Mouse (Mus musculus): ENCODE measurements around the gene Stox2. TPM values are rescaled to one million over a fixed set of nuclear protein-coding genes. Genes with fewer than 3 reads are reported as not detected.
"Not testable (repeated sequence)": the region's sequence is repeated elsewhere in the genome, so short reads cannot be mapped to it uniquely, and the experiment has no call there.

Gene Stox2
- polyA plus RNA-seq (2015; fragmentation: Nextera tagmentation; extraction: Ambion mirVana): 43.3 and 43.5 TPM in 2 replicates

DNA sequence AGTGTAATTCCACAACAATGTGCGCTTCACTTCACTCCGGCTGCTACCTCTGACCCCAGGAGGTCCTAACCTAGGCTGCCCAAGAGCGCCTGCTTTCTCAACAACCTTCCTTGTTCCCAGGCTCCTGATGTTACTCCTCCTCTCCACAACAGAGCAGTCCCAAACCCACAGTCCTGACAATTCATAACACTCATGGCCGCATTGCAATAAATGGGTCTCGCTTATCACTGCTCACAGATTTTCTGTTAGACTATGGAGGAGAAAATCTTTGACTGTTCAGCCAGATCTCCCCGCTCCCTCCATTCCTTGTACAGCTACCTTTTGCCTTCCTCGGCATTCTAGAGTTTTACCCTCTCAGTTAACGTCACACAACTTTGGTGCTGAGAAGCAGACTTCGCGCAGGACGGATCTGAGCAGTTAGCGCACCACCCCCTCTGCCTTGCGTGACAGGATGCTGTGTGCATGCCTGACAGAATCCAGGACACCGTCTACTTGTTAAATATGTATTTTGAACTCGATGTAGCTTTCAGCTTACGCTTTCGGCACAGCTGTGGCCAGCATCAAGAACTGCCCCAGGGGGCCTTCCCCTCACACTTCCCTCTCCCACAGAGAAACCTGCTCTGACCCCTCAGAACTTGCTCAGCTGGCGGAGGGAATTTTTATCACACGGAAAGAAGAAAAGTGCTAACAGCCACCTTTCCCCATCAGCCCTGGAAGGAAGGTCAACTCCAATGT lies at the start of gene Stox2:
TSS of gene Stox2 (minus strand) at position 51 of the 735 bp plus-strand sequence.
- 81% methylated on average over 19 of the region's 19 CpGs for WGBS
- H3K4me3 ChIP-seq: no peak within 1 kb of the TSS
- H3K27me3 ChIP-seq: no peaks in the 10 kb centered on the region

DNA sequence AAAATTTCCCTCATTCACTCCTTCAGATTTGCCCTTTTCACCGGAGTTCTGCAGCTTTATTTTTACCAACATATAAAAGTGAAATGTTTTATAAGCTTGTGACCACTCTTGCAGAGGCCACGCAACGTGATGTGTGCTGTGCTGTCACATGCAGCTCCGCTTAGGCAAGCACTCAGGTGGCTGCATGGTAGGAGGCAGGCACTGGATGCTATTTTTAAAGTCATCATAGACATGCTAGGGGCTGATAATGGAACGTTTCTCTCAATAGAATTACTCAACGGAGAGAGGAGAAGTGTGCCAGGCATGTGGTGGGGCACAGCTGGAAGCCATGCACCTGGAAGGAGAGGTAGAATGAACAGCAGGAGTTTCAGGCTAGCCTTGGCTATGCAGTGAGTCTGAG lies 49.3 kb upstream of the Stox2 start:
- Histone ChIP-seq H3K4me1 (replicated peaks) (no peaks in the 10 kb centered on the region), H3K9ac (no peak overlapping the region), H3K4me2 (no peak overlapping the region), H3K9me3 (no peaks in the 10 kb centered on the region), H3K27ac (replicated peaks) (no peak overlapping the region), H3K36me3 (peaks cover 67% of the 10 kb centered on the region), H3K27me3 (no peaks in the 10 kb centered on the region), H3K4me3 (no peak overlapping the region)
- WGBS: 90% methylated on average over 6 of the region's 6 CpGs
- no peak for ATAC-seq (ENCODE audit: low FRiP score, low read depth)

More for the DNA sequence above, at the start of gene Stox2:
- ATAC-seq (ENCODE audit: low FRiP score, low read depth): no peak
- 0 out of 2 replicates have a peak within 1 kb of the TSS, but pooled peaks have one; percentile 9 for H3K4me2 ChIP-seq
- H3K9ac ChIP-seq: no peak within 1 kb of the TSS
- H3K9me3 ChIP-seq: no peaks in the 10 kb centered on the region
- no peaks in the 10 kb centered on the region for H3K36me3 ChIP-seq
- H3K4me1 ChIP-seq (replicated peaks): no peaks in the 10 kb centered on the region
- no peak within 1 kb of the TSS for H3K27ac ChIP-seq (replicated peaks)

GRCm38 (mm10) chr8:47494602-47495153 lies 48.5 kb upstream of the Stox2 start:
- ATAC-seq (ENCODE audit: low FRiP score, low read depth): no peak
- no peaks in the 10 kb centered on the region for H3K9me3 ChIP-seq
- WGBS: 84% methylated on average over 12 of the region's 12 CpGs
- H3K4me1 ChIP-seq (replicated peaks): no peaks in the 10 kb centered on the region
- H3K4me3 ChIP-seq: no peak overlapping the region
- no peaks in the 10 kb centered on the region for H3K27me3 ChIP-seq
- H3K9ac ChIP-seq: no peak overlapping the region
- H3K4me2 ChIP-seq: no peak overlapping the region
- H3K36me3 ChIP-seq: peaks cover 61% of the 10 kb centered on the region
- no peak overlapping the region for H3K27ac ChIP-seq (replicated peaks)

GRCm38 (mm10) chr8:47493106-47493505 lies 46.9 kb upstream of the Stox2 start:
- no peak overlapping the region for H3K9ac ChIP-seq
- H3K27me3 ChIP-seq: no peaks in the 10 kb centered on the region
- H3K4me1 ChIP-seq (replicated peaks): no peaks in the 10 kb centered on the region
- no peak overlapping the region for H3K27ac ChIP-seq (replicated peaks)
- peaks cover 55% of the 10 kb centered on the region for H3K36me3 ChIP-seq
- H3K9me3 ChIP-seq: no peaks in the 10 kb centered on the region
- WGBS: 94% methylated on average over 12 of the region's 12 CpGs
- H3K4me3 ChIP-seq: no peak overlapping the region
- no peak overlapping the region for H3K4me2 ChIP-seq
- ATAC-seq (ENCODE audit: low FRiP score, low read depth): no peak

GRCm38 (mm10) chr8:47487231-47487630 lies 41.1 kb upstream of the Stox2 start:
- Histone ChIP-seq H3K9me3 (no peaks in the 10 kb centered on the region), H3K4me2 (no peak overlapping the region), H3K9ac (no peak overlapping the region), H3K4me3 (no peak overlapping the region), H3K4me1 (replicated peaks) (no peaks in the 10 kb centered on the region), H3K27ac (replicated peaks) (no peak overlapping the region), H3K27me3 (no peaks in the 10 kb centered on the region), H3K36me3 (peaks cover 27% of the 10 kb centered on the region)
- no peak for ATAC-seq (ENCODE audit: low FRiP score, low read depth)
- WGBS: 92% methylated on average over 3 of the region's 3 CpGs

DNA sequence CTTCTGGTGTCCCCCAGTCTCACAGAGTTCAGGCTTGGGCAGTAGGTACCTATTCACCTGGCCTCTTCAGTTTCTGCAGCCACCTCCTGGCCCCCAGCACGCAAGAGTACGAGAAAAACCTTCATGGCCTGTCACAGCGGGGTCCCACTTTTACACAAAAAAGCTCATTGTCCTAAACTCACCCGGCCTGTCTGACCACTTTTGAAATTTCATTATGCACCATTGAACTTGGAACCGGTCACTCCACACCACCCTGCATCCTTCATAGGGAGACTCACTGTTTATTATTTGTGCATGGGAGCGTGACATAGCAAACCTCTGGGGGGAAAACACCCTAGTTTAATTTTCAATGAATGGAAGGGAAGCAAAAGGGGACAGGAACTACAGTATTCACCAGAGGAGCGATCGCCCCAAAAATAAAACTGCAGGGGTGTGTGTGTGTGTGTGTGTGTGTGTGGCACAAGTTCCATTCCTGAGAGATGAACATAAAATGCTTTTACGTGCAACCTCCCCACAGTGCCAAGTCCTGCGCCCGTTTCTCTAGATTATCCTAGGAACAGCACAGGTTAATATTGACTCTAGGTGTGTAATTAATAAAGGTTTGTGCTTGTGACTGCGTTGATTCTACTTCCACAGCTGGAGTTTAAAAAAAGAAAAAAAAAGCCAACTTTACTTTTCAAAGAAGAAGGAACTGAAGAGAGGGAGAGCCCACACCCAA lies 36.4 kb upstream of the Stox2 start:
- Histone ChIP-seq H3K9me3 (no peaks in the 10 kb centered on the region), H3K27ac (replicated peaks) (no peak overlapping the region), H3K27me3 (no peaks in the 10 kb centered on the region), H3K4me1 (replicated peaks) (no peaks in the 10 kb centered on the region), H3K36me3 (peaks cover 11% of the 10 kb centered on the region), H3K4me3 (no peak overlapping the region), H3K4me2 (no peak overlapping the region), H3K9ac (no peak overlapping the region)
- 54% methylated on average over 12 of the region's 12 CpGs for WGBS
- ATAC-seq (ENCODE audit: low FRiP score, low read depth): no peak

GRCm38 (mm10) chr8:47480039-47480438 lies 33.9 kb upstream of the Stox2 start:
- H3K4me3 ChIP-seq: no peak overlapping the region
- no peaks in the 10 kb centered on the region for H3K36me3 ChIP-seq
- 64% methylated on average over 7 of the region's 7 CpGs for WGBS
- no peaks in the 10 kb centered on the region for H3K4me1 ChIP-seq (replicated peaks)
- H3K9ac ChIP-seq: no peak overlapping the region
- H3K9me3 ChIP-seq: no peaks in the 10 kb centered on the region
- no peaks in the 10 kb centered on the region for H3K27me3 ChIP-seq
- peak; percentile 84 for ATAC-seq (ENCODE audit: low FRiP score, low read depth)
- H3K4me2 ChIP-seq: no peak overlapping the region
- no peak overlapping the region for H3K27ac ChIP-seq (replicated peaks)

DNA sequence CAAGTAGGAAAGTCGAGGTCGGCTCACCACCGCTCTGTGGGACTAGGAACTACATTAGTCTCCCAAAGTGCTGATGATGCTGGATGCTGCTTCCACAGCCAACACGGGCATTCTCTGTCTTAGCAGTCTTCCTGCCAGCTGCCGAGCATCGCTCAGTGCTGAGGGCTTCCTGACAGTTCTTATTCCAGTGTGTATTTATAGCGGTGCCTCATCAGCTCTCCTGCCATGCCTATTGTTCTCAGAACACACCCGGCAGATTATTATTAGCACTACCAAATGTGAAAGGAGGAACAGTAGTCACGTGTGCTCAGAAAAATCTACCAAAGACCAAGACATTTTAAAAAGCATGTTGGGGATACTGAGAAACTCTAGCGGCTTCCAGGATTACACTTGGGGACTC lies 15.5 kb upstream of the Stox2 start:
- Histone ChIP-seq H3K36me3 (no peaks in the 10 kb centered on the region), H3K4me3 (no peak overlapping the region), H3K27me3 (no peaks in the 10 kb centered on the region), H3K27ac (replicated peaks) (no peak overlapping the region), H3K9me3 (peaks cover 6% of the 10 kb centered on the region; the same call in 1 of the 2 replicates), H3K4me2 (no peak overlapping the region), H3K4me1 (replicated peaks) (no peaks in the 10 kb centered on the region), H3K9ac (no peak overlapping the region)
- WGBS: 73% methylated on average over 10 of the region's 10 CpGs
- peak; percentile 34; the same call in 1 of the 2 replicates for ATAC-seq (ENCODE audit: low FRiP score, low read depth)

- H3K9ac ChIP-seq: no peak overlapping the region
- 84% methylated on average over 6 of the region's 6 CpGs for WGBS
Measured at GRCm38 (mm10) chr8:47459216-47459749, 13.1 kb upstream of the Stox2 start.

DNA sequence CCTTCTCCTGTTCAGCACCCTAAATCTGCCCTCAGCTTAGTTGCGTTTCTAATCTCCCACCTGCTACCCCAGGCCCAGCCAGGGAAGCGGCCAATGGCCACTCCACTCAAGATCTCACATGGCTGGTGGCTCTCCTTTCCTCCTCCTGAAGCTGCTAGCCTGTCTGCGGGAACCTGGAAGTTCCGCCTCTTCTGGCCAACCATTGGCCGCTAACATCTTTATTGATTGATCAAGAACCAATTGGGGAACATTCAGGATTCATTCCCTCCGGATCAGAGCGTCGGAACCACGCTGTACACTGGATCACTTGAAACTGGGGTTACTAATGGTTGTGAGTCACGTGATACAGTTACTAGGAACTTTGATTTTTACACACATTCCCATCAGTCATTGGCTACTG lies 12.4 kb upstream of the Stox2 start:
- no peak overlapping the region for H3K4me2 ChIP-seq
- H3K36me3 ChIP-seq: no peaks in the 10 kb centered on the region
- 94% methylated on average over 10 of the region's 10 CpGs for WGBS
- H3K9ac ChIP-seq: no peak overlapping the region
- no peak for ATAC-seq (ENCODE audit: low FRiP score, low read depth)
- H3K9me3 ChIP-seq: peaks cover 6% of the 10 kb centered on the region; the same call in 1 of the 2 replicates
- H3K27ac ChIP-seq (replicated peaks): no peak overlapping the region
- H3K4me3 ChIP-seq: no peak overlapping the region
- H3K27me3 ChIP-seq: no peaks in the 10 kb centered on the region
- H3K4me1 ChIP-seq (replicated peaks): no peaks in the 10 kb centered on the region

More at GRCm38 (mm10) chr8:47459216-47459749, 13.1 kb upstream of the Stox2 start:
- H3K27ac ChIP-seq (replicated peaks): no peak overlapping the region
- H3K4me3 ChIP-seq: no peak overlapping the region
- no peaks in the 10 kb centered on the region for H3K27me3 ChIP-seq
- H3K4me1 ChIP-seq (replicated peaks): no peaks in the 10 kb centered on the region
- peaks cover 6% of the 10 kb centered on the region; the same call in 1 of the 2 replicates for H3K9me3 ChIP-seq
- no peak overlapping the region for H3K4me2 ChIP-seq
- ATAC-seq (ENCODE audit: low FRiP score, low read depth): no peak
- no peaks in the 10 kb centered on the region for H3K36me3 ChIP-seq

DNA sequence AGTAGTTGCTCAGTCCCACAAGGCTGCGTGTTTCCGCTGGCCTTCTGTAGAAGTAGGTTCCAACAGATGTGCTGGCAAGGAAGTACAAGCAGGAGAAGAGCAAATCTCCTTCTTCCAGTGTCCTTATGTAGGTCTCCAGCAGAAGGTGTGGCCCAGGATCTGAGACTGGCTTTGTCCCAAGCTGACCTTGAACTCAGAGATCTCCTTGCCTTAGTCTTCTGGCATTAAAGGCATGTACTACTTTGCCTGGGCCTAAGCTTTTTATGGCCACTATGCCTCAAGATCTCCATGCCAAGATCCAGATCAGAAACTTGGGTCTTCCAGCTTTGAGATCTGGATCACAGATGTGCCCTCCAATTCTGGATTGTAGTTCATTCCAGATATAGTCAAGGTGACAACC lies 3.0 kb upstream of the Stox2 start:
- not testable (repeated sequence) for H3K36me3 ChIP-seq; H3K4me1 ChIP-seq (replicated peaks); ATAC-seq (ENCODE audit: low FRiP score, low read depth); H3K27ac ChIP-seq (replicated peaks); H3K4me3 ChIP-seq; H3K27me3 ChIP-seq; H3K9ac ChIP-seq; H3K4me2 ChIP-seq; H3K9me3 ChIP-seq
- WGBS: 94% methylated on average over 2 of the region's 2 CpGs

DNA sequence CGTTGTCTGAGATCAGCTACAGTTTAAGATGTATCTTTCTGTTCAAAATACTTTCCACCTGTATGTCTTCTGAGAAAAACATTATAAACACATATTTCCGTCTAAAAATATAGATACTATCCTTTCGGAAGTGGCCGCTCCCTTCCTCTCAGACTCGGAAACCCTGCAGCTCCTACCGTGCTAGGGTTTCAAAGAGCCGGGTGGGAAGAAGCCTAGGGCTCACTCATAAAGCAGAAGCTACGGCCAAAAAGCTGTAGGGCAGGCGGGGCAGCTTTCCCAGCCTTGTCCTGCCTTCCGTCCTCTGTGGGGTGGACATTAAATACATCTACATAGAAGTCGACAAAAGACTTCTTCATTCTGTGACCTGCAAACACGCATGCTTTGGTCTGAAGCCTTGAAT lies 6.9 kb downstream of the Stox2 start:
- no peak for ATAC-seq (ENCODE audit: low FRiP score, low read depth)
- no peak overlapping the region for H3K4me2 ChIP-seq
- no peak overlapping the region for H3K9ac ChIP-seq
- H3K4me1 ChIP-seq (replicated peaks): no peaks in the 10 kb centered on the region
- no peak overlapping the region for H3K27ac ChIP-seq (replicated peaks)
- no peaks in the 10 kb centered on the region for H3K27me3 ChIP-seq
- 49% methylated on average over 12 of the region's 12 CpGs for WGBS
- no peak overlapping the region for H3K4me3 ChIP-seq
- H3K9me3 ChIP-seq: no peaks in the 10 kb centered on the region
- no peaks in the 10 kb centered on the region for H3K36me3 ChIP-seq
